Mouse (Mus musculus): ENCODE data around the gene Ifi205. TPM values are rescaled to one million over a fixed set of nuclear protein-coding genes. Genes with fewer than 3 reads are reported as not detected.

Ifi205 gene
- polyA plus RNA-seq, 1 experiment from 2014 or later, result 1.4 TPM

Other genes starting within 250 kb of the Ifi205 start
- 3.6 and 3.9 TPM in 2 replicates for gene Ifi211, start 118.8 kb downstream of the Ifi205 start, polyA plus RNA-seq (2015; fragmentation: Nextera tagmentation; extraction: Ambion mirVana)
- gene Mndal, start 89.3 kb downstream of the Ifi205 start, polyA plus RNA-seq (2015; fragmentation: Nextera tagmentation; extraction: Ambion mirVana), result 3.2 and 4.1 TPM in 2 replicates
- 0.52 TPM in 2 replicates for gene Ifi203, start 89.1 kb downstream of the Ifi205 start, polyA plus RNA-seq (2015; fragmentation: Nextera tagmentation; extraction: Ambion mirVana)
- not detected in 2 replicates for gene Ifi202b, start 49.1 kb downstream of the Ifi205 start, polyA plus RNA-seq (2015; fragmentation: Nextera tagmentation; extraction: Ambion mirVana)
- gene Olfr433, start 8.9 kb upstream of the Ifi205 start, polyA plus RNA-seq (2015; fragmentation: Nextera tagmentation; extraction: Ambion mirVana), result not detected in 2 replicates
- gene Olfr432, start 17.4 kb upstream of the Ifi205 start, polyA plus RNA-seq (2015; fragmentation: Nextera tagmentation; extraction: Ambion mirVana), result not detected in 2 replicates
- gene Olfr430, start 34.8 kb upstream of the Ifi205 start, polyA plus RNA-seq (2015; fragmentation: Nextera tagmentation; extraction: Ambion mirVana), result not detected in 2 replicates
- gene Olfr429, start 52.5 kb upstream of the Ifi205 start, polyA plus RNA-seq (2015; fragmentation: Nextera tagmentation; extraction: Ambion mirVana), result not detected in 2 replicates
- not detected in 2 replicates for gene Olfr427, start 65.1 kb upstream of the Ifi205 start, polyA plus RNA-seq (2015; fragmentation: Nextera tagmentation; extraction: Ambion mirVana)
- gene Olfr231, start 89.4 kb upstream of the Ifi205 start, polyA plus RNA-seq (2015; fragmentation: Nextera tagmentation; extraction: Ambion mirVana), result not detected in 2 replicates
- not detected in 2 replicates for gene Olfr424, start 99.7 kb upstream of the Ifi205 start, polyA plus RNA-seq (2015; fragmentation: Nextera tagmentation; extraction: Ambion mirVana)
- 0.14 TPM in 1 of 2 replicates, not detected in the other for gene Olfr420, start 123.8 kb upstream of the Ifi205 start, polyA plus RNA-seq (2015; fragmentation: Nextera tagmentation; extraction: Ambion mirVana)
- 2.4 TPM in 2 replicates for gene Spta1, start 141.0 kb upstream of the Ifi205 start, polyA plus RNA-seq (2015; fragmentation: Nextera tagmentation; extraction: Ambion mirVana)
- gene Olfr419, start 220.3 kb upstream of the Ifi205 start, polyA plus RNA-seq (2015; fragmentation: Nextera tagmentation; extraction: Ambion mirVana), result not detected in 2 replicates